Mouse (Mus musculus) olfactory bulb, adult 2 months (tissue): Measurements from ENCODE around the gene Lmf1. TPM values are rescaled to one million over a fixed set of nuclear protein-coding genes. Genes with fewer than 3 reads are reported as not detected.

Source experiments
- H3K27ac ChIP-seq: fragments of 200-500 bp; 2 replicates; pipeline ENCODE4 v1.5.1; 2012; ENCODE audit warnings: low read depth, low read length; ENCODE audit not compliant: insufficient read depth
- H3K4me1 ChIP-seq: fragments of 200-500 bp; 2 replicates; pipeline ENCODE4 v1.6.1; 2012; ENCODE audit warnings: low read length; ENCODE audit not compliant: control insufficient read depth, insufficient read depth
- H3K4me3 ChIP-seq: fragments of 200-500 bp; 2 replicates; pipeline ENCODE4 v1.5.1; 2012; ENCODE audit warnings: mild to moderate bottlenecking, low read depth, low read length, moderate library complexity; ENCODE audit not compliant: insufficient read depth
- CTCF ChIP-seq: fragments of 200-500 bp; IDR thresholded peaks from 2 replicates; pipeline ENCODE4 v1.5.1; 2012; ENCODE audit warnings: low read depth, mild to moderate bottlenecking, low read length, moderate library complexity; ENCODE audit not compliant: insufficient read depth
- POLR2A ChIP-seq: fragments of 200-500 bp; IDR thresholded peaks from 2 replicates; pipeline ENCODE4 v1.6.1; 2012; ENCODE audit warnings: mild to moderate bottlenecking, low read depth, low read length, moderate library complexity; ENCODE audit not compliant: insufficient read depth
- WGBS: fragments of 180-500 bp; shearing (Covaris S2); methylation state at CpG from one replicate; pipeline ENCODE4 v1.1.7; 2018; 5-methylcytosine and 5-hydroxymethylcytosine counted together
- polyA plus RNA-seq: library from polyadenylated mRNA; stranded (reverse); fragments of >200 nt; gene quantifications from 2 replicates; pipeline ENCODE4 v1.2.4, GENCODE M21; 2012; ENCODE audit warnings: low replicate concordance; ENCODE audit not compliant: missing spikeins, insufficient read depth, insufficient read length

Lmf1 gene
- polyA plus RNA-seq, 1 experiment = not detected

DNA sequence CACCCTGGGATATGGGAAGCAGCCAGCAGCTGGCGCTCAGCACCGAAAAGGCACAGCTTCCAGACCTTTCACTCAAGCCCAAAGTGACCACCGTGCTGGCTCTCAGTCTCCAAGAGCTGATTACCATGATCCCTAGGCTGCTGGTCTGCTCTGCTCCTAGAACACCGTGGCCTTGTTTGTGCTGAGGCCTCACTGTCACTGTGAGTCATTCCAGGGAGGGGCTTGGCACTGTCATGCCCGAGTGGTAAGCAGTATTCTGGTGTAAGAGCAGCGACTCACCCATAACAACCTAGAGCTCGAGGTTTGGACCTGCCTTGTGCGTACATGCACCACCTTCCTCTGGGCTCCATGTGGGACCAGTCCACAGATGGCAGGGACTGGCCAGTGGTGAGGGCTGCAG lies 63.1 kb downstream of the Lmf1 start:
- no peak for TF ChIP-seq CTCF
- TF ChIP-seq POLR2A = no peak
- WGBS = 48% methylated on average over 8 of the region's 8 CpGs
- Histone ChIP-seq H3K4me3 (no peak overlapping the region), H3K27ac (no peak overlapping the region), H3K4me1 (peaks cover 25% of the 10 kb centered on the region)

GRCm38 (mm10) chr17:25643517-25644294 lies 64.8 kb downstream of the Lmf1 start:
- no peak overlapping the region for H3K4me3 ChIP-seq
- WGBS = 72% methylated on average over 13 of the region's 13 CpGs
- H3K4me1 ChIP-seq = peaks cover 25% of the 10 kb centered on the region
- H3K27ac ChIP-seq = no peak overlapping the region
- no peak for TF ChIP-seq POLR2A
- TF ChIP-seq CTCF = no peak

DNA sequence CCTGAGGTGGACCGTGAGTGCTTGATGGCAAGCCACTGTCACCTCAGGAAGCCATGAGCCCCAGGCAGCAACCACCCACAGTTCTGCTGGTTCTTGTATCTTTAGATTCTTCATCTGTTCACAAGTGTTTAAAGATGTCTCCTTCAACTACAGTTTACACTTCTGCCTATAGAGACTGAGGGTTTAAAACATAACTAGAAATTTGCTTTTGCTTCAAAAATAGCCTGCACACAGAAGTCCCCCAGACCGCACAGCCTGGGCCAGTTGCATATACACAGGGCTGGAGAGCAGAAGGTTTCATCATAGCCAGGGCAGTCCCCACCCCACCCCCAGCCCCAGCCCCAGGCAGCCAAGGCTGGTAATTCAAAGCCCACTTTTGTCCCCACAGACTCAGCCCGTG lies 65.9 kb downstream of the Lmf1 start:
- Histone ChIP-seq H3K4me3 (no peak overlapping the region), H3K4me1 (peaks cover 25% of the 10 kb centered on the region), H3K27ac (no peak overlapping the region)
- no peak for TF ChIP-seq CTCF
- TF ChIP-seq POLR2A = no peak
- 92% methylated on average over 3 of the region's 3 CpGs for WGBS

GRCm38 (mm10) chr17:25645661-25646060 lies 66.8 kb downstream of the Lmf1 start:
- Histone ChIP-seq H3K4me1 (peaks cover 21% of the 10 kb centered on the region), H3K27ac (no peak overlapping the region), H3K4me3 (no peak overlapping the region)
- TF ChIP-seq CTCF = no peak
- TF ChIP-seq POLR2A = no peak
- 90% methylated on average over 9 of the region's 9 CpGs for WGBS

GRCm38 (mm10) chr17:25647901-25648300 lies 69.0 kb downstream of the Lmf1 start:
- TF ChIP-seq CTCF (no peak), POLR2A (no peak)
- Histone ChIP-seq H3K4me1 (peaks cover 15% of the 10 kb centered on the region), H3K4me3 (no peak overlapping the region), H3K27ac (no peak overlapping the region)
- WGBS = 94% methylated on average over 10 of the region's 10 CpGs

DNA sequence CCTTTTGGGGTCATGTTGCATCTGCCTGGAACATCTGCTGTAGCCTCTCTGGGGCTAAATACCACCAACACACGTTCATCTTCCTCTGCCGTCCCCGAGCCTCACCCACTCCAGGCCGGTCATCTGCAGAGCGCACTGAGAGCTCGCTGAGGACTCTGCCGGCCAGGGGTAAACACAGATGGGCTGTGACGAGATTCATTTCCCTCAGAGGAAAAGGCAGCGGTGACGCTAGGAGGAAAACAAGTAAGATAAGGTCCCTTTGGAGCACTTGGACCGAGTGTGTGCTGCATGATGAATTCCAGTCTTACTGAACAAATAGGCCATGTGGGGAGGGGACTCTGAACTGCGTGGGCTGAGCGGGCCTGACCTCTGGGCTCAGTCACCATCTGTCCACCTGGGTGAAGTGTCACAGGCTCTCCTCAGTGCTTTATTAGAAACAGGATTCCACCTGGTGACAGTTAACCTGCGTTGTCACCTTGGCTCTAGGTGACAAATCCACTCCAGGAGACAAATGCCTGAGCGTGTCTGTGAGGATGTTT lies 69.9 kb downstream of the Lmf1 start:
- Histone ChIP-seq H3K4me3 (no peak overlapping the region), H3K4me1 (peaks cover 7% of the 10 kb centered on the region), H3K27ac (no peak overlapping the region)
- 81% methylated on average over 15 of the region's 15 CpGs for WGBS
- TF ChIP-seq CTCF = no peak
- no peak for TF ChIP-seq POLR2A

GRCm38 (mm10) chr17:25650726-25651125 lies 71.8 kb downstream of the Lmf1 start:
- peaks cover 6% of the 10 kb centered on the region for H3K4me1 ChIP-seq
- TF ChIP-seq CTCF (no peak), POLR2A (no peak)
- H3K4me3 ChIP-seq = no peak overlapping the region
- 81% methylated on average over 7 of the region's 7 CpGs for WGBS
- no peak overlapping the region for H3K27ac ChIP-seq

- TF ChIP-seq CTCF (no peak), POLR2A (no peak)
- WGBS = 83% methylated on average over 8 of the region's 8 CpGs
- peaks cover 21% of the 10 kb centered on the region for H3K4me1 ChIP-seq
- no peak overlapping the region for H3K4me3 ChIP-seq
- no peak overlapping the region for H3K27ac ChIP-seq
Observed at GRCm38 (mm10) chr17:25652272-25652671, 73.4 kb downstream of the Lmf1 start.

DNA sequence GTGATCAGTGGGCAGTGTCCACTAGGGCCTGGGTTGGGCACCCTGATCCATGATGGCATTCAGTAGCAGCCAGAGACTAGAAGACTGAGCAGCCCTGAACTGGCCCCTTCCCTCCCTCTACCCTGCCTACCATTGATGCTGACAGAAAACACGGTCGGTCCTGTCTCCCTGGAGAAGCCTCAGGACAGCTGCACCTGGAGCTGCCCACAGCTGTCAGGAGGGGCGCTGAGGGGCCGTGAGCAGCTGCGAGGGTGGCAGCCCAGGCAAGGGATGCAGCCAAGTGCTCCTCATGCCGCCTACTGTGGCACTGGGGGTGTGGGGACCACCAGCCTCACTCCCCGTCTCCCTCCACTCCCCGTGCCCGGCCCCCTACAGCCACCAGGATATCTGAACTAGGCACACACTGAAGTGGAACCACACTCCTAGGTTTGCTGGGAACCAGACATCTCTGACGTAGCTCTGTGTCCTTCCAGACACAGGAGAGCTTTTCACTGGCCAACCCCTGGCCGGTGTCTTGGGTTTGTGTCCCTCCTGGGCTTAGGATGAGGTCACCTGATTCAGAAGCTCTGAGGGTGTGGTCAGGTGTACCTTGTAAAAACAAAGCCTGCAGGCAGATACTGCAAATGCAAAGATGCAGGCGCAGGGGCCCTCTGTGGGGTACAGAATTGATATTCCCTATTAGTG lies 77.4 kb downstream of the Lmf1 start:
- H3K27ac ChIP-seq = peak overlapping the region; percentile 31; the same call in 1 of the 2 replicates
- TF ChIP-seq POLR2A (no peak), CTCF (no peak)
- peaks cover 31% of the 10 kb centered on the region for H3K4me1 ChIP-seq
- 54% methylated on average over 12 of the region's 12 CpGs for WGBS
- H3K4me3 ChIP-seq = no peak overlapping the region
